Mouse (Mus musculus): ENCODE measurements around the gene Dcp1a. TPM values are rescaled to one million over a fixed set of nuclear protein-coding genes. Genes with fewer than 3 reads are reported as not detected.

The Dcp1a gene
- polyA plus RNA-seq, 1 experiment from 2014 or later, result 32.0 TPM

DNA sequence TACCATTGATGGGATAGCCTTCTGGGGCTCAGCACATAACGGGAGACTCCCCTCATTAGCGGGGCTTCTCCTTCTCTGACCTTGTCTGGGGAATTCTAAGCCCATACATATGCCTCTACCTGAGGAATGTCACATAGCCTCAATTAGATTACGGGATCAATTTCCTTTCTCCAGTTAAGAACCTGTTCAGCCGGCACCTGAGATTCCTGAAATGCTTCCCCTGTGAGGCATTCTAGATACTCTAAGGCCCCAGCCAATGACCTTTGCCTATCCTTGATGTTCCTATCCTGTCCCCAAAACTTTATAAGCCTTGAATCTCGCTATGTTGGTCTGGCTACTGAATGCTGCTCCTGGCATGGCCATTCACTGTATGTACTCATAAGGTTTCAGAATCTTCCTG, 5.7 kb upstream of the Dcp1a start:
- no peak overlapping the region for H3K9ac ChIP-seq
- H3K9me3 ChIP-seq, result no peaks in the 10 kb centered on the region
- no peaks in the 10 kb centered on the region for H3K36me3 ChIP-seq
- no peak overlapping the region for H3K4me2 ChIP-seq (replicated peaks)
- ATAC-seq (ENCODE audit: low FRiP score, low read depth), result no peak
- 70% methylated on average over 5 of the region's 5 CpGs for WGBS
- no peaks in the 10 kb centered on the region for H3K4me1 ChIP-seq
- H3K27me3 ChIP-seq (replicated peaks), result no peaks in the 10 kb centered on the region
- H3K4me3 ChIP-seq, result no peak overlapping the region
- no peak overlapping the region for H3K27ac ChIP-seq

DNA sequence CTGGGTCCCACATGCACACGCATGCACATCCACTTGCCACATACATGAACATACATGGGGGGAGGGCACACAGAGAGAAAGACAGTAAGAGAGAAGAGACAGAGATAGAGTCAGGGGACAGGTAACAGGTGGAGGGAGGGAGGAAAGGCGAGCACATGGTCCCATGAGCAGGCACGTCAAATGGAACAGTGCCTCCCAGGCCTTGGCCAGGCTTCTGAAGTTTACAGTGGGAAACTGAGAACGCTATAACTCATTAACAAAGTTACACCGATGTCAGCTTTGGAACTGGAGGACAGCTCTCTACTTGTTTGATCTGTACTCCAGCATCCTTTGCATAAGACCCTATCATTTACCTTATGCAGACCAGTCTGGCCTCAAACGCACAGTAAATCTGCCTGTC, 4.9 kb upstream of the Dcp1a start:
- H3K36me3 ChIP-seq, result no peaks in the 10 kb centered on the region
- 86% methylated on average over 6 of the region's 6 CpGs for WGBS
- no peaks in the 10 kb centered on the region for H3K4me1 ChIP-seq
- H3K9me3 ChIP-seq, result no peaks in the 10 kb centered on the region
- no peak for ATAC-seq (ENCODE audit: low FRiP score, low read depth)
- no peak overlapping the region for H3K4me3 ChIP-seq
- no peaks in the 10 kb centered on the region for H3K27me3 ChIP-seq (replicated peaks)
- no peak overlapping the region for H3K9ac ChIP-seq
- H3K4me2 ChIP-seq (replicated peaks), result no peak overlapping the region
- H3K27ac ChIP-seq, result no peak overlapping the region

DNA sequence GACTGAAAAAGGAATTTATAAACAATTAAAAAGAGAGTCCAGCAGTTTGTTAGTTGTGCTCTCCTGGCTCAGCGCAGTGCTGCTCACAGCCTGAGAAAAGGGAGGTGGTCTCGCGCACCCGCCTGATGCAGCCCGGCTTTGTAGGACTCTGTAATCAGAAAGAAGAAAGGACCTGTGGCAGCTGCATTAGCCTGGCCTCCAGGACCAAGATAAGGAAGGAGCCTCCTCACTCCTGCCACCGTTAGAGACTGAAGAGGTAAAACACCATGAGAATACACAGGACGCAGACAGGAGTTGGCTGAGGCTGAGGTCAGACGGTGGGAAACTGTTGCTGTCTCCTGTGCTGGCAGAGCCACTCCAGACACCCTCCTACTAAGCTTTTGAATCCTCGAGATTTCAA, 12.0 kb downstream of the Dcp1a start, which contains the start of gene Cacna1d:
Gene Cacna1d (minus strand): TSS at position 114 of the 400 bp plus-strand sequence.
- no peak within 1 kb of the TSS for H3K4me2 ChIP-seq (replicated peaks)
- WGBS, result 92% methylated on average over 9 of the region's 9 CpGs
- no peak within 1 kb of the TSS for H3K4me3 ChIP-seq
- H3K27me3 ChIP-seq (replicated peaks), result no peaks in the 10 kb centered on the region
- ATAC-seq (ENCODE audit: low FRiP score, low read depth), result no peak
- no peaks in the 10 kb centered on the region for H3K9me3 ChIP-seq
- no peak within 1 kb of the TSS for H3K27ac ChIP-seq
- no peak within 1 kb of the TSS for H3K9ac ChIP-seq
- peaks cover 50% of the 10 kb centered on the region for H3K36me3 ChIP-seq
- H3K4me1 ChIP-seq, result no peaks in the 10 kb centered on the region

DNA sequence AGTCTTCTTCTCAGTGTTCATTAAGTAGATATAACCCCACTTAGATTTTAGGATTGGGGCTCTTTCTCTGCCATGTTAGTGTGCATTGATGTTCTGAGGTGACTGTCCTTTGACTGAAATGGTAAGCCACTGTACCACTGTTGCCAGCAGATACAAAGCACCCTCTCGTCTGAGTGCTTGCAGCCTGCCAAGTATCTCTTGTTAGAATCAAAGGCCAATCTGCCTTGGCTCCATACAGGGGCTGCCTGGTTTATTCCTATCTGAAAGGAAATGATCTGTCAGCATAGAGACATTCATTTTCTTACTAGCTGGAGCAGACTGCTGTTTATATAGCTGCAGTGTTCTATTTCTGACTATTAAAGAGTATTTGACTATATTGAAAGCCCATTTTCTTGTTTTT, 13.9 kb downstream of the Dcp1a start:
- Histone ChIP-seq H3K4me1 (no peaks in the 10 kb centered on the region), H3K27ac (no peak overlapping the region), H3K9ac (no peak overlapping the region), H3K9me3 (no peaks in the 10 kb centered on the region), H3K27me3 (replicated peaks) (no peaks in the 10 kb centered on the region), H3K4me2 (replicated peaks) (no peak overlapping the region), H3K4me3 (no peak overlapping the region), H3K36me3 (peaks cover 40% of the 10 kb centered on the region)
- WGBS, result 82% methylated on average over 1 of the region's 1 CpGs
- ATAC-seq (ENCODE audit: low FRiP score, low read depth), result no peak

DNA sequence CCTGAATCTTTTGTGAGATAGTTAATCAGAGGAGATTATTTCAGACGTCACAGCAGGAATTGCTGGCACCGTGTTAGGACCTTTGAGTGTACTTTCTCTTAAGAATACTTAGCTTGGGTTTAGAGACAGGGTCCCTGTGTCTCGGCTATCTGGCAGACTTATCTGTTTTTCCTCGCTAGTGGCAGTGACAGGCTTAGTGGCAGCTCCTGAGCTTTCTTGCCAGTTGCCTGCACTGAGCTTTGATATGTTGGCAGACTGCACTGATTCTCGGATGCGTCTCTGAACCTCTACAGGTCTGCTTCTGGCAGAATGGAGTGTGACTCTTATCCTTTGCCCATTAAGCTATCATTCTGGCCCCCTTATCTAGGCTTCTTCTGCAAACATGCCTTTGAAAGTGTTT, 15.7 kb downstream of the Dcp1a start:
- no peak overlapping the region for H3K9ac ChIP-seq
- no peak overlapping the region for H3K4me2 ChIP-seq (replicated peaks)
- H3K4me3 ChIP-seq, result no peak overlapping the region
- 88% methylated on average over 6 of the region's 6 CpGs for WGBS
- H3K9me3 ChIP-seq, result no peaks in the 10 kb centered on the region
- peaks cover 43% of the 10 kb centered on the region for H3K36me3 ChIP-seq
- ATAC-seq (ENCODE audit: low FRiP score, low read depth), result no peak
- no peak overlapping the region for H3K27ac ChIP-seq
- no peaks in the 10 kb centered on the region for H3K4me1 ChIP-seq
- no peaks in the 10 kb centered on the region for H3K27me3 ChIP-seq (replicated peaks)

DNA sequence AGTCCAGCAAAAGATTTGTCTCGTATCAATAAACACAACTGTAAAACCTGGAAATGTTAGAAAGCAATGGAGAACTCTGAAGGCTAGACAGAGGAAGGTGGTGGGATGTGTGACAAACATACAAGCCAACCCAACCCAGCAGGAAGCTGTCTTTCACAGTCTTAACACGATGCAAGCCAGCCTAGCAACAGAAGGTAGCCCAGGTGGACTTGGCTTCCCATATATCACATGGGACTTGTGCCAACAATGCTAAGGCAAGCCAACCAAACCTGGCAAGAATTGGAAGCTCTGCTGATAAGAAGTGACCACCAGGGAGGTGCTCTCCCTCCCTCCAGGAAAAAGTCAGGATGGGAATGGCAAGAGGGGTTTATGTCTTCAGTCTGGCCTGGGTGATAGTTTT, 18.9 kb downstream of the Dcp1a start:
- 90% methylated on average over 2 of the region's 2 CpGs for WGBS
- no peaks in the 10 kb centered on the region for H3K9me3 ChIP-seq
- H3K4me2 ChIP-seq (replicated peaks), result no peak overlapping the region
- peaks cover 29% of the 10 kb centered on the region for H3K36me3 ChIP-seq
- no peak for ATAC-seq (ENCODE audit: low FRiP score, low read depth)
- no peak overlapping the region for H3K4me3 ChIP-seq
- no peaks in the 10 kb centered on the region for H3K4me1 ChIP-seq
- H3K27me3 ChIP-seq (replicated peaks), result no peaks in the 10 kb centered on the region
- no peak overlapping the region for H3K9ac ChIP-seq
- no peak overlapping the region for H3K27ac ChIP-seq

DNA sequence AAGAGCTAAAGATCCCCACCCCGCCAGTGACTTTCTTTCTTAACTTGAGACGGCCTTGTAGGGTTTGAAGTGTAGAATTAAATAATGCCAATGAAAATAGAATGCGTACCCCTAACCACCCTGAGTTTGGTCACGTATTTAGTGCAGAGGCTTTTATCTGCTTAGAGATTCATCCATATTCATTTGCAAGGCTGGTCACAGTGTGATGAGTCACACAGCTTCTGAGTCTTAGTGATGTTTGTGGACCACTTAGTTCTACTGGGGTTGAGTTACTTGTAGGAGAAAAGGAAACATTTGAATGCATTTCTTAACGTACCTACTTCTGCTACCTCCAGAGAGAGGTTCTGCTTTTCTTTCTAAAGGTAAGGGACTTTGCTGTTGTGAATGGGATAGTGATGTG, 25.7 kb downstream of the Dcp1a start:
- no peak for ATAC-seq (ENCODE audit: low FRiP score, low read depth)
- no peak overlapping the region for H3K4me2 ChIP-seq (replicated peaks)
- no peaks in the 10 kb centered on the region for H3K9me3 ChIP-seq
- H3K27ac ChIP-seq, result no peak overlapping the region
- WGBS, result 89% methylated on average over 5 of the region's 5 CpGs
- H3K4me1 ChIP-seq, result no peaks in the 10 kb centered on the region
- H3K36me3 ChIP-seq, result peaks cover 40% of the 10 kb centered on the region
- H3K27me3 ChIP-seq (replicated peaks), result no peaks in the 10 kb centered on the region
- H3K4me3 ChIP-seq, result no peak overlapping the region
- H3K9ac ChIP-seq, result no peak overlapping the region

DNA sequence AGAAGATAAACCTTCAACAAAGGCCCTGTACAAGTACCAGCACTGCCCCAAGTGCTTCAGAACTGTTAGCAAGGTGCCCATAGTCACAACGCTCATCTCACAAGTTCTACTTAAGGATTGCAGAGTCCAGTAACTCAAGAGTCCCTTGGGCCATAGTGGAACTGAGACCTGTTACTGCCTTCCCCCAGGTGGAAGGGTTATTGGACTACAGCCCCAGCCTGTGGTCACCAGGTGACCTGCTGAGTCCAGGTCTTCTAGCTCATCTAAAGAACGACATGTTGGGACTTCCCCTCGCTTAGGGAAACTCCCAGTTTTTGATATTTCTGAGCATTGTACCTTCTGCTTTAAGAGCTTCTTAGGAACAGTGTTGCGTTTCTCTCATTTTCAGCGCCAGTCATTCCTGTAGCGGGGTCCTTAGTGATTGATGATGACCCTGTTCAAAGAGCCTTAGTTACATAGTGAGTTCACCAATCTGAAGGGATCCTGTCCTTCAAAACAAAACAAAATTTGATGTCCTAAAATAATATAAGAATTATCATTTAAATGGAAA, 31.0 kb downstream of the Dcp1a start:
- no peak for ATAC-seq (ENCODE audit: low FRiP score, low read depth)

DNA sequence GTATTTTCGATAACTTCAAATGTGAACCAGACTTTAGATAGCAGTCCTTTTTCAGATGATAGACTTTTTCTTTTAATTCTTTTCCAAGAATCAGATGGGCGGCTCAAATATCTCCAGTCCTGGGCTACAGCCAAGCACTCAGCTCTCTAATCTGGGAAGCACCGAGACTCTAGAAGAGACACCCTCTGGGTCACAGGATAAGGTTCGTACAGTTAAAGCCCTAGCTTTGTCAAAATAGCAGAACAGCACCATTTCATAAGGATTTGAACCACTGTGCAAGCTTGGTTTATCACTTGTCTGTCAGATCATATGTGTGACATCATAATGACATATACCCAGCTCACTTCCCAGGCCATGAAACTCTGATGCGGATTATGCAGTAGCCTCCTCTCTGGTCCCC, 33.6 kb downstream of the Dcp1a start:
- H3K9ac ChIP-seq, result no peak overlapping the region
- H3K4me1 ChIP-seq, result no peaks in the 10 kb centered on the region
- no peak for ATAC-seq (ENCODE audit: low FRiP score, low read depth)
- H3K36me3 ChIP-seq, result peaks cover 43% of the 10 kb centered on the region
- H3K4me2 ChIP-seq (replicated peaks), result no peak overlapping the region
- H3K27ac ChIP-seq, result no peak overlapping the region
- H3K9me3 ChIP-seq, result no peaks in the 10 kb centered on the region
- H3K27me3 ChIP-seq (replicated peaks), result no peaks in the 10 kb centered on the region
- H3K4me3 ChIP-seq, result no peak overlapping the region
- WGBS, result 96% methylated on average over 5 of the region's 5 CpGs

More for the DNA sequence above, 31.0 kb downstream of the Dcp1a start:
- Histone ChIP-seq H3K4me1 (no peaks in the 10 kb centered on the region), H3K9ac (no peak overlapping the region), H3K9me3 (no peaks in the 10 kb centered on the region), H3K27me3 (replicated peaks) (no peaks in the 10 kb centered on the region), H3K27ac (no peak overlapping the region), H3K4me2 (replicated peaks) (no peak overlapping the region), H3K36me3 (peaks cover 53% of the 10 kb centered on the region), H3K4me3 (no peak overlapping the region)
- 96% methylated on average over 6 of the region's 6 CpGs for WGBS

DNA sequence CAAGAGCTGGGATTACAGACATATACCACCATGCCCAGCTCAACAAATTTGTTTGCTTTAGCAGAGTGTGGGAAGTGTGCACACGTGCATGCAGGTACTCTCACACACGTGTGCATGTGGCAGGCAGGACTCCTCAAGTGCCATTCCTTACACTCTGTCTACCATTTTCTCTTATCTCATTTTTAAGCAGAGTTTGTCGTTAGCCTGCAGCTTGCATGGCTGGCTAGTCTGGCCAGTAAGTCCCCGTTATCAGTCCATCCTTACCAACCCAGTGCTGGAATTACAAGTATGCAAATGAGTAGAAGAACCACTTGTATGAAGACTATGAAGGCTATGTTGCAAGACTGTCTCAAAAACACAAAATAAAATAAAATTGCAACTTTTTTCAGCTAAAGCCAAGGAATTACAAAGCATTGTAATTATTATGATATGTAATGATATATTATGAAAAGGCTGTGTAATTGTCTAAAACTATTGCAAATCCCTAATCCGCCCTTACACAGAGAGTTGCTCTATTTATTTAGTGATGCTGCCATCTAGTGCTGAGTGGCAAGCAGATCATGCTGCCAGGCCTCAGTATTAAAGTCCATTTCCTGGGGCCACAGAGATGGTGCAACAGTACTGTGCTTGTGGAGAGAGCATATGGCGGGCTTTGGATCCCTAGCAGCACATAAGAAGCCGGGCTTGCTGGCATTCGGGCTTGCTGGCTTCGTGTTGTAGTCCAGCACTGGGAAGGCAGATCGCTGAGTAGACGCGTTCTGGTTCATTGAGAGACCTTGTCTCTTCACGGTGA, 36.8 kb downstream of the Dcp1a start:
- Histone ChIP-seq H3K4me3 (no peak overlapping the region), H3K27ac (no peak overlapping the region), H3K27me3 (replicated peaks) (no peaks in the 10 kb centered on the region), H3K9ac (no peak overlapping the region), H3K4me2 (replicated peaks) (no peak overlapping the region), H3K36me3 (peaks cover 53% of the 10 kb centered on the region), H3K9me3 (no peaks in the 10 kb centered on the region), H3K4me1 (no peaks in the 10 kb centered on the region)
- no peak for ATAC-seq (ENCODE audit: low FRiP score, low read depth)
- 93% methylated on average over 13 of the region's 13 CpGs for WGBS

DNA sequence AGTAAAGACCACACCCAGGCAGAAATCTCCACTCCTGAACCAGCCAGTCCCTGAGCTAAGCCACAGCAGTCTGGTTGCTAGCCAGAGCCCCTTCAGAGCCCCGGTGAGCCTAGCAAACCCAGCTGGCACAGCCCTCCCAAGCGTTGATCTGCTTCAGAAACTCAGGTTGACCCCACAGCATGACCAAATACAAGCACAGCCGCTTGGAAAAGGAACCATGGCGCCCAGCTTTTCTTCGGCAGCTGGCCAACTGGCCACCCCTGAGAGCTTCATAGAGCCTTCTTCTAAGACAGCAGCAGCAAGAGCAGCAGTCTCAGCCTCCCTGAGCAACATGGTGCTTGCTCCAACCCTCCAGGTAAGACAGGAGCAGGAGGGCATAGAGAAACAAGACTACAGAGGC, 40.0 kb downstream of the Dcp1a start:
- Histone ChIP-seq H3K9me3 (no peaks in the 10 kb centered on the region), H3K4me1 (no peaks in the 10 kb centered on the region), H3K27ac (no peak overlapping the region), H3K27me3 (replicated peaks) (no peaks in the 10 kb centered on the region), H3K36me3 (peaks cover 59% of the 10 kb centered on the region), H3K9ac (no peak overlapping the region), H3K4me2 (replicated peaks) (no peak overlapping the region), H3K4me3 (no peak overlapping the region)
- ATAC-seq (ENCODE audit: low FRiP score, low read depth), result no peak
- WGBS, result 93% methylated on average over 5 of the region's 5 CpGs

DNA sequence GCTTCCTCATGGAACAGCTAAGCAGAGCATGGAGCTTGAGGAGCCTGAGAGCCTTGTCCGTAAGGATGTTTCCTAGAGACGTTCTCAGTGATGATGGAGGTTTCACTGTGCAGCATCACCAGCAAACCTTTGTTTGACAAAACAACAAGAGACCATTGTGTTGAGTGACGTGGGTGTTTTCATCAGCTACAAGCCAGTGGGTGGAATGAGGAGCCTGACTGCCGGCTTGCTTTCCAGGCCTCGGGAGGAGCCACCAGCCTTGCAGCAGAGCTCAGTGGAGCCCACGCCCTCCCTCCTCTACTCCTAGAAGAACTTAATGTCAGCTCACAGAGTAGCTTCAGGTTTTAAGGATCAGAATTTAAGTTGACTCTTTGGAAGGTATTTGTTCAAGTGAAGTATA, 44.0 kb downstream of the Dcp1a start:
- no peak for ATAC-seq (ENCODE audit: low FRiP score, low read depth)
- H3K4me2 ChIP-seq (replicated peaks), result no peak overlapping the region
- 80% methylated on average over 6 of the region's 6 CpGs for whole genome bisulfite sequencing
- no peaks in the 10 kb centered on the region for H3K4me1 ChIP-seq
- peaks cover 91% of the 10 kb centered on the region for H3K36me3 ChIP-seq
- H3K9me3 ChIP-seq, result no peaks in the 10 kb centered on the region
- H3K27ac ChIP-seq, result no peak overlapping the region
- no peak overlapping the region for H3K9ac ChIP-seq
- H3K4me3 ChIP-seq, result no peak overlapping the region
- no peaks in the 10 kb centered on the region for H3K27me3 ChIP-seq (replicated peaks)

DNA sequence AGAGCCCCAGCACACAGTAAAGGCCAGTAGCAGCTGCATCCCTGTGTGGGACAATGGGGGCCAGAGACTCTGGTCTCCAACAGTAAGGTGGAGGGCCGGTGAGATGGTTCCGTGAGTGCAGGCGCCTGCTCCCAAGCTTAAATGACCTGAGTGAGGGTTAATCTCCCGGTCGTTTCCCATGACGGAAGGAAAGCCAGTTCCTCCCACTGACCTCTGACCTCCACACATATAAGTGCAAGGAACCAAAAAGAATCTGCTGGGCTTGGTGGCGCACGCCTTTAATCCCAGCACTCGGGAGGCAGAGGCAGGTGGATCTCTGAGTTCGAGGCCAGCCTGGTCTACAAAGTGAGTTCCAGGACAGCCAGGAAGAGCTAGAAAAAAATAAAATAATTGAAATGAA, 49.1 kb downstream of the Dcp1a start:
- peaks cover 45% of the 10 kb centered on the region for H3K36me3 ChIP-seq
- no peaks in the 10 kb centered on the region for H3K9me3 ChIP-seq
- H3K27me3 ChIP-seq (replicated peaks), result no peaks in the 10 kb centered on the region
- H3K27ac ChIP-seq, result no peak overlapping the region
- no peak overlapping the region for H3K4me2 ChIP-seq (replicated peaks)
- 85% methylated on average over 10 of the region's 10 CpGs for WGBS
- no peaks in the 10 kb centered on the region for H3K4me1 ChIP-seq
- no peak for ATAC-seq (ENCODE audit: low FRiP score, low read depth)
- no peak overlapping the region for H3K9ac ChIP-seq
- H3K4me3 ChIP-seq, result no peak overlapping the region
